Mouse (Mus musculus): ENCODE results near the gene Cdca5. TPM values are rescaled to one million over a fixed set of nuclear protein-coding genes. Genes with fewer than 3 reads are reported as not detected.
"Not testable (repeated sequence)": the region's sequence is repeated elsewhere in the genome, so short reads cannot be mapped to it uniquely, and the experiment has no call there.

Gene Cdca5
- polyA plus RNA-seq, 1 experiment from 2014 or later: 42.8 TPM

DNA sequence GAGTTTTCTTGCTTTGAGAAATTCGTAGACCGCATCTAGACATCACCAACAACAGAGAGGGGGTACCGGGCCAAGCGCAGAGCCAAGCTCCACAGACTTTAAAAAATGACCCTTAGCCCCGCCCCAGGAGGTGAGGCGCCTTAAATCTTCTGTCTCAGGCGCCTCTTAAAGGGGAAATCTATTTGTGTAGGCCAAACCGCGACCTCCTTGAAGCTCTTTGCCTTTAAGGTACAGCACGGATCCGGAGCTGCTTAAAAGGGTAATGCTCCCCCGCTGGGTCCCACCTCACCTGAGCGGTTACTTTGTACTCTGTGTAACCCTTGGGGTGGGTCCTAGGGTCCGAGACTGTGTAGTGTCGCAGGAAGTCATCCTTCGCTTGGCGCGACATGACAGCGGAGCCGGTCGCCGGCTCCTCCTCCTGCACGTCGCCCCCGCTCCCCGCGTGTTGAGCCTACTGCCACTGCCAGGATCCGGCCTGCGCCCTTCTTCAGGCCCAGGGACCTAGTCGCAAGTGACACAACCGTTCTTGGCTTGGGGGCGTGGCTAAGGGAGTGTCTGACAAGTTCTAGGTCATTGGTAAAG, 43.1 kb downstream of the Cdca5 start, which contains the start of gene Snx15:
Snx15 (minus strand) TSS at position 545 of the 582 bp plus-strand sequence.
- Histone ChIP-seq H3K9ac (ENCODE audit: low read length) (peak within 1 kb of the TSS; percentile 77), H3K36me3 (ENCODE audit: control insufficient read depth, insufficient read depth, low read length) (no peaks in the 10 kb centered on the region), H3K27me3 (ENCODE audit: control insufficient read depth, insufficient read depth, low read depth, low read length) (no peaks in the 10 kb centered on the region), H3K4me1 (replicated peaks; ENCODE audit: control insufficient read depth, insufficient read depth, low read length) (peaks cover 4% of the 10 kb centered on the region), H3K4me2 (ENCODE audit: low read depth, low read length) (peak within 1 kb of the TSS; percentile 67), H3K9me3 (ENCODE audit: control insufficient read depth, low read length) (no peaks in the 10 kb centered on the region), H3K27ac (ENCODE audit: low read length) (peak within 1 kb of the TSS; percentile 93), H3K4me3 (ENCODE audit: low read length) (peak within 1 kb of the TSS; percentile 68)
- ATAC-seq (ENCODE audit: low read depth): peak; percentile 96
- under 1% methylated on average over 32 of the region's 32 CpGs for WGBS

DNA sequence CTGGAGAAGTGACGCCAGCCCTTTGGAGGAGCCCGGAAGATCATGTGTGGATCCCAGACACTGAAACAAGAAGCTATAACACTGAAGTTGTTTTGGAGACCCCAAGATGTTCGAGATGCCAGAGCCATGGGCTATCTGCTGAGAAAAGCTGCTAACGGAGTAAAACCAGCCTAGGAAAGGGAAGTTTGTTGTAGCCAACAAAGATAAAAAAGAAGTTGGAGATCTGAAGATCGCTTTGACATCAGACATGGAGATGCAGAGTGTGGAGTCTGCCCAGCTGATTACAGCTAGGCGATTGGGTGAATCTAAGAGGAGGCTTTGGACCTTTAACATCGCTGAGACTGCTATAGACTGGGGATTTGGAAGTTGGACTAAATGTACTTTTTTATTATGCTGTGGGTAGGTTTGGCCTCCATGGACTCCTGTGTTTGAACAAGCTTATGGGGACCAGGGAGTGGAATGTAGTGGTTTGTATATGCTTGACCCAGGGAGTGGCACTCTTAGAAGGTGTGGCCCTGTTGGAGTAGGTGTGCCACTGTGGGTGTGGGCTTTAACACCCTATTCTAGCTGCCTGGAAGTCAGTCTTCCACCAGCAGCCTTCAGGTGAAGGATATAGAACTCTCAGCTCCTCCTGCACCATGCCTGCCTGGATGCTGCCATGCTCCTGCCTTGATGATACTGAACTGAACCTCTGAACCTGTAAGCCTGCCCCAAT, 45.8 kb downstream of the Cdca5 start:
- not testable (repeated sequence) for H3K4me3 ChIP-seq (ENCODE audit: low read length); H3K9me3 ChIP-seq (ENCODE audit: control insufficient read depth, low read length); H3K4me2 ChIP-seq (ENCODE audit: low read depth, low read length); H3K9ac ChIP-seq (ENCODE audit: low read length); H3K27ac ChIP-seq (ENCODE audit: low read length); H3K4me1 ChIP-seq (replicated peaks; ENCODE audit: control insufficient read depth, insufficient read depth, low read length); H3K36me3 ChIP-seq (ENCODE audit: control insufficient read depth, insufficient read depth, low read length); H3K27me3 ChIP-seq (ENCODE audit: control insufficient read depth, insufficient read depth, low read depth, low read length)
- WGBS: 69% methylated on average over 7 of the region's 7 CpGs
- 0 out of 2 replicates have a peak, but pooled peaks have one; percentile 6 for ATAC-seq (ENCODE audit: low read depth)

DNA sequence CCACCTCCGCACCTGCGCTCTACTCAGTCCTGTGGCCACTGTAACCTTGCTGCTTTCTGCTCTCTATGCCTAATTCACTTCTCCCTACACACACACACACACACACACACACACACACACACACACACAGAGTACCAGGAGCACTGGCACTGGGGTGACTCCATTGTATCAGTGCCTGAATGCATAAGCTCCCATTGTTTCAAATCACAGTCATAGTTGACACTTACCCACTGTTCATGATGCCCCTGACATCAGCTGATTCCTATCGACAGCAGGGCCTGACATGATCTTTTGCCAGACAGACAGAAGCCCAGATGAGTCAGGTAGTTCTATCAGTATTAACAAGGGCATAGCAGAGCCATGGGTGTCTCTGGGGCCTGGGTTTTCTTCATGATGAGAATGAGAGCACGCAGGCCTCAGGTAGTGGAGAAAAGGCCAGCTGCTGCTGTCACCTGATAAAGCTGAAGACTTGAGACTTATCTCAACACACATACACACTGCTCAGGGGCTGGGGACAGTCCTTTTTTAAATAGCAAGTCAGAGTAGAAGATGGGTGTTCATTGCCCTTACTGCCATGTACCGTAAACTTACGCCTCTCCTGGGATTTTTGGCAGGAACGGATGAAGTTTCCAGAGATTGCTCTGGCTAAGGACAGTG, 47.5 kb downstream of the Cdca5 start:
- Histone ChIP-seq H3K4me3 (ENCODE audit: low read length) (no peak overlapping the region), H3K4me2 (ENCODE audit: low read depth, low read length) (no peak overlapping the region), H3K27me3 (ENCODE audit: control insufficient read depth, insufficient read depth, low read depth, low read length) (no peaks in the 10 kb centered on the region), H3K9me3 (ENCODE audit: control insufficient read depth, low read length) (no peaks in the 10 kb centered on the region), H3K4me1 (replicated peaks; ENCODE audit: control insufficient read depth, insufficient read depth, low read length) (peaks cover 4% of the 10 kb centered on the region; the same call in 1 of the 2 replicates), H3K9ac (ENCODE audit: low read length) (no peak overlapping the region), H3K27ac (ENCODE audit: low read length) (peak overlapping the region; percentile 23; the same call in 1 of the 2 replicates), H3K36me3 (ENCODE audit: control insufficient read depth, insufficient read depth, low read length) (peaks cover 7% of the 10 kb centered on the region; the same call in 1 of the 2 replicates)
- ATAC-seq (ENCODE audit: low read depth): no peak
- WGBS: 78% methylated on average over 7 of the region's 7 CpGs

DNA sequence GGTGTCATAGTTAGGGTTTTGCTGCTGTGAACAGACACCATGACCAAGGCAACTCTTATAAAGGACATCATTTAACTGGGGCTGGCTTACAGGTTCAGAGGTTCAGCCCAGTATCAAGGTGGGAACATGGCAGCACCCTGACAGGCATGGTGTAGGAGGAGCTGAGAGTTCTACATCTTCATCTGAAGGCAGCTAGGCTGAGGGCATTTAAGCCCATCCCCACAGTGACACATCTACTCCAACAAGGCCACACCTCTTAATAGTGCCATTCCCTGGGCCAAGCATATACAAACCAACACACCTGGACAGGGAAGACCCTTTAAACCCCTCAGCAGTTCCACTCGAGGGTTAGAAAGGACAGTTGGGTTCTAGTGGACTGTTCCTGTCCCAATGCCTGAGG, 48.4 kb downstream of the Cdca5 start:
- 40% methylated on average over 1 of the region's 1 CpGs for WGBS
- not testable (repeated sequence) for H3K36me3 ChIP-seq (ENCODE audit: control insufficient read depth, insufficient read depth, low read length); H3K9ac ChIP-seq (ENCODE audit: low read length); ATAC-seq (ENCODE audit: low read depth); H3K4me3 ChIP-seq (ENCODE audit: low read length); H3K4me2 ChIP-seq (ENCODE audit: low read depth, low read length); H3K27ac ChIP-seq (ENCODE audit: low read length); H3K9me3 ChIP-seq (ENCODE audit: control insufficient read depth, low read length); H3K4me1 ChIP-seq (replicated peaks; ENCODE audit: control insufficient read depth, insufficient read depth, low read length); H3K27me3 ChIP-seq (ENCODE audit: control insufficient read depth, insufficient read depth, low read depth, low read length)

DNA sequence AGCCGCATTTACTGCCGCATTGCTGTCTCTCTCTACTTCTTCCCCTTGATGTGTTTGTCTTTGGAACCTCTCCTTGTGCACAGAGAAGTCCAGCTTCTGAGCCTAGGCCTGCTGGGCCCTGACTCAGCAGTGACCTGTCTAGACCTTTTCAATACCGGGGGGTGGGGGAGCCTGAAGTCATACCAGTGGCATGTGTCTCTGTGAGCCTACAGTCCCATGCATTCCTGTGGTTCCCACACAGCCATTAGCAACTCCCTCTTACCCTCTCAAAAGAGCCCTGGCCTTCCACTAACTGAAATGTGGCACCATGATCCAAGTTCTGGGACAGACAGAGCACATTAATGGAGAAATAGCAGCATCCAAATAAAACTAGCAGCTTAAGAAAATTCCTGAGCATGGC, 51.6 kb downstream of the Cdca5 start:
- no peak overlapping the region for H3K4me3 ChIP-seq (ENCODE audit: low read length)
- no peaks in the 10 kb centered on the region for H3K9me3 ChIP-seq (ENCODE audit: control insufficient read depth, low read length)
- ATAC-seq (ENCODE audit: low read depth): no peak
- no peak overlapping the region for H3K4me2 ChIP-seq (ENCODE audit: low read depth, low read length)
- peaks cover 9% of the 10 kb centered on the region; the same call in 1 of the 2 replicates for H3K36me3 ChIP-seq (ENCODE audit: control insufficient read depth, insufficient read depth, low read length)
- peaks cover 6% of the 10 kb centered on the region; the same call in 1 of the 2 replicates for H3K4me1 ChIP-seq (replicated peaks; ENCODE audit: control insufficient read depth, insufficient read depth, low read length)
- no peak overlapping the region for H3K27ac ChIP-seq (ENCODE audit: low read length)
- H3K9ac ChIP-seq (ENCODE audit: low read length): no peak overlapping the region
- 80% methylated on average over 3 of the region's 3 CpGs for WGBS
- no peaks in the 10 kb centered on the region for H3K27me3 ChIP-seq (ENCODE audit: control insufficient read depth, insufficient read depth, low read depth, low read length)

- 91% methylated on average over 6 of the region's 6 CpGs for WGBS
- H3K36me3 ChIP-seq (ENCODE audit: control insufficient read depth, insufficient read depth, low read length): peaks cover 9% of the 10 kb centered on the region; the same call in 1 of the 2 replicates
- H3K4me3 ChIP-seq (ENCODE audit: low read length): peak overlapping the region; percentile 80
- H3K27ac ChIP-seq (ENCODE audit: low read length): no peak overlapping the region
- H3K4me1 ChIP-seq (replicated peaks; ENCODE audit: control insufficient read depth, insufficient read depth, low read length): peaks cover 12% of the 10 kb centered on the region
- peaks cover 2% of the 10 kb centered on the region; the same call in 1 of the 2 replicates for H3K9me3 ChIP-seq (ENCODE audit: control insufficient read depth, low read length)
- H3K27me3 ChIP-seq (ENCODE audit: control insufficient read depth, insufficient read depth, low read depth, low read length): no peaks in the 10 kb centered on the region
- ATAC-seq (ENCODE audit: low read depth): no peak
- peak overlapping the region; percentile 91 for H3K9ac ChIP-seq (ENCODE audit: low read length)
- peak overlapping the region; percentile 91 for H3K4me2 ChIP-seq (ENCODE audit: low read depth, low read length)
Observed at GRCm38 (mm10) chr19:6139701-6140100, 54.9 kb downstream of the Cdca5 start.

DNA sequence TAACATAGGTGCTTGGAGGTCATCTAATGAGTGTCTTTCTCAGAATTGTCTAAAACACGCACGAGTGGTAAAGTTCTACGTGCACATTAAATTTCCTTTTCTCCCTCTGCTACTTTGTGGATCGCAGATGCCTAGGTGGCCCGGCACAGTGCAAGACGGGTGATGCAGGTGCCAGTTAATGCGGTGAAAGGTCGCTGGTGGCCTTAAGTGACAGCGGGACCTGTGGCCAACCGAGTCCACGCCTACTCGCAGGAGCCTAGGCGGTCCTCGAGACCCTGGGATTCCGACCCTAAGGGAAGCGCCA, 55.5 kb downstream of the Cdca5 start:
- H3K27me3 ChIP-seq (ENCODE audit: control insufficient read depth, insufficient read depth, low read depth, low read length): no peaks in the 10 kb centered on the region
- WGBS: 2% methylated on average over 16 of the region's 16 CpGs

GRCm38 (mm10) chr19:6140678-6141393, 56.1 kb downstream of the Cdca5 start, which contains the start of gene Batf2:
TSS of gene Batf2 (plus strand) at chr19:6140983.
- Histone ChIP-seq H3K4me1 (replicated peaks; ENCODE audit: control insufficient read depth, insufficient read depth, low read length) (peaks cover 12% of the 10 kb centered on the region), H3K9me3 (ENCODE audit: control insufficient read depth, low read length) (peaks cover 2% of the 10 kb centered on the region; the same call in 1 of the 2 replicates), H3K4me2 (ENCODE audit: low read depth, low read length) (peak within 1 kb of the TSS; percentile 91), H3K4me3 (ENCODE audit: low read length) (peak within 1 kb of the TSS; percentile 80), H3K27ac (ENCODE audit: low read length) (peak within 1 kb of the TSS; percentile 98), H3K27me3 (ENCODE audit: control insufficient read depth, insufficient read depth, low read depth, low read length) (no peaks in the 10 kb centered on the region), H3K9ac (ENCODE audit: low read length) (peak within 1 kb of the TSS; percentile 91), H3K36me3 (ENCODE audit: control insufficient read depth, insufficient read depth, low read length) (peaks cover 2% of the 10 kb centered on the region; the same call in 1 of the 2 replicates)
- WGBS: under 1% methylated on average over 58 of the region's 68 CpGs
- ATAC-seq (ENCODE audit: low read depth): peak; percentile 96

More for the DNA sequence above, 55.5 kb downstream of the Cdca5 start:
- Histone ChIP-seq H3K9ac (ENCODE audit: low read length) (peak overlapping the region; percentile 91), H3K4me1 (replicated peaks; ENCODE audit: control insufficient read depth, insufficient read depth, low read length) (peaks cover 12% of the 10 kb centered on the region), H3K9me3 (ENCODE audit: control insufficient read depth, low read length) (peaks cover 2% of the 10 kb centered on the region; the same call in 1 of the 2 replicates), H3K4me3 (ENCODE audit: low read length) (peak overlapping the region; percentile 80), H3K27ac (ENCODE audit: low read length) (peak overlapping the region; percentile 98), H3K36me3 (ENCODE audit: control insufficient read depth, insufficient read depth, low read length) (peaks cover 6% of the 10 kb centered on the region; the same call in 1 of the 2 replicates), H3K4me2 (ENCODE audit: low read depth, low read length) (peak overlapping the region; percentile 91)
- no peak for ATAC-seq (ENCODE audit: low read depth)

Data from lung, embryonic 16.5 days (tissue).